Mouse (Mus musculus): ENCODE results near the gene Nr6a1. TPM values are rescaled to one million over a fixed set of nuclear protein-coding genes. Genes with fewer than 3 reads are reported as not detected.

Gene Nr6a1
- polyA plus RNA-seq, 1 experiment, result 1.8 TPM

DNA sequence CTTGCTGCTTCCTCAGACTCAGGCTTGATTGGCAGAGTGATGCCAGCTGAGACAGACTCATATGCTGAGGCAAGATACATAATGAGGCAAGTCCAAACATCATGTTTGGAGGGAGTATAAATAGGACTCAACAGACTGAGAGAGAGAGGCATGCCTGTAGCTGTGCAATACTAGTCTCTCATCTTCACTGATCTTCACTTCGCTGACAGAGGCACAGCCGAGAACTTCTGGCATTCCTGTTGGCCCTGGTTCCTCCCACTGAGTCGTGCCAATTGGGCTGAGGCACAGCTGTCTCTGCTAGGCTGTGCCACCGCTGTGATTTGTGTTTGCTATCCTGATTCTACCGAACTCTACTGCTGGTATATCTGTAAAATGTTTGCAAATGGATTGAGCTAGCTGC lies 21.4 kb downstream of the Nr6a1 start:
- Histone ChIP-seq H3K36me3 (ENCODE audit: control insufficient read depth, insufficient read depth) (no peaks in the 10 kb centered on the region), H3K4me2 (ENCODE audit: low read depth) (no peak overlapping the region), H3K27me3 (ENCODE audit: control insufficient read depth, insufficient read depth, insufficient read length) (no peaks in the 10 kb centered on the region), H3K79me2 (ENCODE audit: control insufficient read depth, insufficient read depth) (peaks cover 27% of the 10 kb centered on the region), H3ac (ENCODE audit: control insufficient read depth, insufficient read length) (no peak overlapping the region), H3K4me3 (no peak overlapping the region)
- TF ChIP-seq E2F4 (IDR thresholded peaks at IDR 0.05; ENCODE audit: insufficient read depth), result no peak
- TF ChIP-seq POLR2A (IDR thresholded peaks at IDR 0.05; ENCODE audit: insufficient read length, low read depth), result no peak
- no peak for TF ChIP-seq MAX (IDR thresholded peaks at IDR 0.05; ENCODE audit: low read depth)
- no peak for TF ChIP-seq TCF12 (IDR thresholded peaks at IDR 0.05; ENCODE audit: insufficient read depth, poor library complexity, severe bottlenecking)
- TF ChIP-seq MYOD1 (IDR thresholded peaks at IDR 0.05; ENCODE audit: control insufficient read depth in 1 of 3, insufficient read length in 2 of 3, low read depth in 2 of 3), result peak in 2 of 3 experiments; percentile 51 to 78
- TF ChIP-seq MYOG (IDR thresholded peaks at IDR 0.05; ENCODE audit: control insufficient read depth in 1 of 3, insufficient read depth in 1 of 3, insufficient read length in 2 of 3, low read depth in 2 of 3), result peak; percentile 62 to 85 (median 76)
- no peak for TF ChIP-seq POLR2AphosphoS2 (IDR thresholded peaks at IDR 0.05; ENCODE audit: insufficient read length, low read depth)
- no peak for TF ChIP-seq CEBPB (IDR thresholded peaks at IDR 0.05; ENCODE audit: insufficient read depth, poor library complexity, severe bottlenecking)
- TF ChIP-seq USF1 (IDR thresholded peaks at IDR 0.05; ENCODE audit: low read depth), result no peak

DNA sequence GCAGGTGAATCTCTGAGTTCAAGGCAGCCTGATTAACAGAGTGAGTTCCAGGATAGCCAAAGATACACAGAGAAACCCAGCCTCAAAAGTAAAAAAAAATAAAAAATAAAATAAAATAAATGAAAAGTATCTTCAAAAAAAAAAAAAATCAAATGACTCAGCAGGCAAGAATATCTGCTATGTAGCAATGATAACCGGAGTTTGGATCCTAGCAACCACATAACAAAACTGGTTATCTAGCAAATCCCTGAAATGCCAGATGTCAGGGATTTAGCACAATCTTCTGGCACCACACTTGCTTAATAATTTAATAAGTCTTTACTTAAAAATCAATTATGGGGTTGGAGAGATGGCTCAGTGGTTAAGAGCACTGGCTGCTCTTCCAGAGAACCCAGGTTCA lies 23.2 kb downstream of the Nr6a1 start:
- Histone ChIP-seq H3ac (ENCODE audit: control insufficient read depth, insufficient read length) (no peak overlapping the region), H3K36me3 (ENCODE audit: control insufficient read depth, insufficient read depth) (no peaks in the 10 kb centered on the region), H3K4me3 (no peak overlapping the region), H3K79me2 (ENCODE audit: control insufficient read depth, insufficient read depth) (peaks cover 20% of the 10 kb centered on the region), H3K27me3 (ENCODE audit: control insufficient read depth, insufficient read depth, insufficient read length) (no peaks in the 10 kb centered on the region), H3K4me2 (ENCODE audit: low read depth) (no peak overlapping the region)
- no peak for TF ChIP-seq CEBPB (IDR thresholded peaks at IDR 0.05; ENCODE audit: insufficient read depth, poor library complexity, severe bottlenecking)
- TF ChIP-seq SRF (IDR thresholded peaks at IDR 0.05; ENCODE audit: control insufficient read depth, insufficient read length, low read depth), result no peak
- TF ChIP-seq E2F4 (IDR thresholded peaks at IDR 0.05; ENCODE audit: insufficient read depth), result no peak
- TF ChIP-seq TCF3 (IDR thresholded peaks at IDR 0.05; ENCODE audit: insufficient read length, low read depth), result no peak
- TF ChIP-seq TCF12 (IDR thresholded peaks at IDR 0.05; ENCODE audit: insufficient read depth, poor library complexity, severe bottlenecking), result no peak
- no peak for TF ChIP-seq MYOG (IDR thresholded peaks at IDR 0.05; ENCODE audit: control insufficient read depth in 1 of 3, insufficient read depth in 1 of 3, insufficient read length in 2 of 3, low read depth in 2 of 3)
- no peak for TF ChIP-seq POLR2A (IDR thresholded peaks at IDR 0.05; ENCODE audit: insufficient read length, low read depth)
- TF ChIP-seq POLR2AphosphoS2 (IDR thresholded peaks at IDR 0.05; ENCODE audit: insufficient read length, low read depth), result no peak
- no peak for TF ChIP-seq USF1 (IDR thresholded peaks at IDR 0.05; ENCODE audit: low read depth)
- no peak for TF ChIP-seq MAX (IDR thresholded peaks at IDR 0.05; ENCODE audit: low read depth)
- no peak for TF ChIP-seq REST (IDR thresholded peaks at IDR 0.05; ENCODE audit: insufficient read depth, insufficient read length)
- no peak for TF ChIP-seq MYOD1 (IDR thresholded peaks at IDR 0.05; ENCODE audit: control insufficient read depth in 1 of 3, insufficient read length in 2 of 3, low read depth in 2 of 3)

DNA sequence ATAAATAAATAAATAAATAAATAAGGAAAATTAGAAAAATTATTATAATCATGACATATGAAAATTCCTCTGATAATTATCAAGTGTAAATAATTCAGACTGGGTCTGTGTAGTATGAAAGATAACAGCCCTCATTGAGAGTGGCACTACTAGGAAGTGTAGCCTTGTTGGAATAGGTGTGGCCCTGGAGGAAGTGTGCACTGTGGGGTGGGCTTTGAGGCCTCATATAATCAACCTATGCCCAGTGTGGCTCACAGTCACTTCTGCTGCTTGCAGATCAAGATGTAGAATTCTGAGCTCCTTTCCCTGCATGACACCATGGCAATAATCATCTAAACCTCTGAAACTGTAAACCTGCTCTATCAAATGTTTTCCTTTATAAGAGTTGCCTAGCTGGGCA lies 24.6 kb downstream of the Nr6a1 start:
- H3K36me3 ChIP-seq (ENCODE audit: control insufficient read depth, insufficient read depth), result no peaks in the 10 kb centered on the region
- no peak overlapping the region for H3ac ChIP-seq (ENCODE audit: control insufficient read depth, insufficient read length)
- no peaks in the 10 kb centered on the region for H3K27me3 ChIP-seq (ENCODE audit: control insufficient read depth, insufficient read depth, insufficient read length)
- peaks cover 17% of the 10 kb centered on the region for H3K79me2 ChIP-seq (ENCODE audit: control insufficient read depth, insufficient read depth)
- no peak for TF ChIP-seq CEBPB (IDR thresholded peaks at IDR 0.05; ENCODE audit: insufficient read depth, poor library complexity, severe bottlenecking)
- H3K4me3 ChIP-seq, result no peak overlapping the region
- H3K4me2 ChIP-seq (ENCODE audit: low read depth), result no peak overlapping the region

DNA sequence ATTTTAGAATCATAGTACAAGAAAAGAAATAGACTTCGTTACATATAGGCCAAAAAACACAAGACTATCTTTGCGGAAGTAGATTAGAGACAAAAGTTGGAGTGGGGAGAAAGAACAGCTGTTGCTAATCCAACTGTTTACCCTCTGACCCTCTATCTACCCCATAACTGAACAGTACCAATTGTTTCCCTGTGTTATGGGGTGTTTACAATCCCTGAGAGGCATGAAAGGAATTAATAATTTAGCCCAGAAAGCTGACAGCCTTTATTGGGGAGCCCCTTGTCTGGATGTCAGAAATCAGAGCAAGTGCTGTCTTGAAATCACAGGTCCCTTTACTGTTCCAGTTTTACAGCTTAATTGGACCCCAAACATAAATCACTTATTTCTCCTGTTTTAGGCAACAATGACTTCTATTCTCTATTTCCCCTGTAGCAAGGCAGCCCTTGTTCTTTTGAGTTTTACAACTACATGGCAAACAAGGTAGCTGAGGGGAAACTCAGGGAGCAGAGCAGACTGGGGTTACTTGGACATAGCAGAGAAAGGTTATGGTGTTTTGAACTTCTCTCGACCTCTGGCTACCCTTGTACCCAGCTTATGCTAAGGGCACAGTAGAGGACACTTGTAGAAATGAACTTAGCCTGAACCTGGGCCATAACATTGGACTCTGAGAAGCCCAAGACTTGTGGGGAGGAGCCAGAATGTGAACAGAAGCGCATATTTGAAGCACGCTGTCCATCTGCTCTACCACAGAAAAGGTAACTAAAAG lies 46.4 kb downstream of the Nr6a1 start:
- no peaks in the 10 kb centered on the region for H3K36me3 ChIP-seq (ENCODE audit: control insufficient read depth, insufficient read depth)
- no peak overlapping the region for H3ac ChIP-seq (ENCODE audit: control insufficient read depth, insufficient read length)
- H3K4me2 ChIP-seq (ENCODE audit: low read depth), result no peak overlapping the region
- no peak overlapping the region for H3K4me3 ChIP-seq
- H3K79me2 ChIP-seq (ENCODE audit: control insufficient read depth, insufficient read depth), result peaks cover under 1% of the 10 kb centered on the region
- H3K27me3 ChIP-seq (ENCODE audit: control insufficient read depth, insufficient read depth, insufficient read length), result no peaks in the 10 kb centered on the region
- TF ChIP-seq POLR2A (IDR thresholded peaks at IDR 0.05; ENCODE audit: insufficient read length, low read depth) (no peak), MYOD1 (IDR thresholded peaks at IDR 0.05; ENCODE audit: control insufficient read depth in 1 of 3, insufficient read length in 2 of 3, low read depth in 2 of 3) (no peak), SRF (IDR thresholded peaks at IDR 0.05; ENCODE audit: control insufficient read depth, insufficient read length, low read depth) (no peak), TCF3 (IDR thresholded peaks at IDR 0.05; ENCODE audit: insufficient read length, low read depth) (no peak), POLR2AphosphoS2 (IDR thresholded peaks at IDR 0.05; ENCODE audit: insufficient read length, low read depth) (no peak), USF1 (IDR thresholded peaks at IDR 0.05; ENCODE audit: low read depth) (no peak), TCF12 (IDR thresholded peaks at IDR 0.05; ENCODE audit: insufficient read depth, poor library complexity, severe bottlenecking) (no peak), MYOG (IDR thresholded peaks at IDR 0.05; ENCODE audit: control insufficient read depth in 1 of 3, insufficient read depth in 1 of 3, insufficient read length in 2 of 3, low read depth in 2 of 3) (no peak), MAX (IDR thresholded peaks at IDR 0.05; ENCODE audit: low read depth) (no peak), REST (IDR thresholded peaks at IDR 0.05; ENCODE audit: insufficient read depth, insufficient read length) (no peak), E2F4 (IDR thresholded peaks at IDR 0.05; ENCODE audit: insufficient read depth) (no peak), CEBPB (IDR thresholded peaks at IDR 0.05; ENCODE audit: insufficient read depth, poor library complexity, severe bottlenecking) (no peak)

Data from myocyte (in vitro differentiated cells).